Mouse (Mus musculus) heart, adult 2 months (tissue): ENCODE data around the gene Unc45a. TPM values are rescaled to one million over a fixed set of nuclear protein-coding genes. Genes with fewer than 3 reads are reported as not detected.

Experiments used
- DNase-seq, 2 experiments: peaks; one replicate each; pipeline ENCODE4 v3.0.0; 2021
- H3K27ac ChIP-seq: fragments of 200-600 bp; 2 replicates; pipeline ENCODE4 v1.8.1; 2022
- H3K27me3 ChIP-seq: fragments of 200-500 bp; 2 replicates; pipeline ENCODE4 v1.6.1; 2012; ENCODE audit warnings: mild to moderate bottlenecking, low read length, inconsistent platforms, mixed read lengths; ENCODE audit not compliant: control insufficient read depth, insufficient read depth
- H3K36me3 ChIP-seq: fragments of 200-500 bp; 2 replicates; pipeline ENCODE4 v1.6.1; 2012; ENCODE audit warnings: low read length, inconsistent platforms; ENCODE audit not compliant: control insufficient read depth, insufficient read depth
- H3K4me1 ChIP-seq: fragments of 200-500 bp; 2 replicates; pipeline ENCODE4 v1.6.1; 2011; ENCODE audit warnings: low read length; ENCODE audit not compliant: control insufficient read depth, insufficient read depth
- H3K4me3 ChIP-seq: fragments of 200-600 bp; 2 replicates; pipeline ENCODE4 v1.8.1; 2022
- H3K79me2 ChIP-seq: fragments of 200-500 bp; replicated peaks from 2 replicates; pipeline ENCODE4 v1.6.1; 2012; ENCODE audit warnings: mild to moderate bottlenecking, inconsistent platforms, low read length, moderate library complexity, mixed read lengths; ENCODE audit not compliant: control insufficient read depth, insufficient read depth
- H3K9ac ChIP-seq: fragments of 200-500 bp; 2 replicates; pipeline ENCODE4 v1.6.1; 2012; ENCODE audit warnings: low read depth, mild to moderate bottlenecking, control low read depth, inconsistent platforms, low read length, mixed read lengths
- CTCF ChIP-seq: fragments of 200-600 bp; IDR thresholded peaks from 2 replicates; pipeline ENCODE4 v1.8.1; 2022; ENCODE audit warnings: antibody characterized with exemption, mild to moderate bottlenecking, moderate library complexity
- EP300 ChIP-seq: fragments of 200-500 bp; IDR thresholded peaks from 2 replicates; pipeline ENCODE4 v1.6.1; 2011; ENCODE audit warnings: low read depth, low read length, control low read depth; ENCODE audit not compliant: insufficient read depth
- POLR2A ChIP-seq: fragments of 200-500 bp; IDR thresholded peaks from 2 replicates; pipeline ENCODE4 v1.6.1; 2011; ENCODE audit warnings: mild to moderate bottlenecking, low read depth, low read length, control low read depth; ENCODE audit not compliant: insufficient read depth
- WGBS: fragments of 180-500 bp; shearing (Covaris S2); methylation state at CpG from one replicate; pipeline ENCODE4 v1.1.7; 2018; 5-methylcytosine and 5-hydroxymethylcytosine counted together
- intact Hi-C: fragments of 180-260 bp; cut with DNase I; formaldehyde crosslinking; loops from one replicate; pipeline ENCODE4 v1.15.1; 2025
- polyA plus RNA-seq: library from polyadenylated mRNA; depleted of rRNA; stranded (reverse); fragments of >200 nt; gene quantifications from 2 replicates; pipeline ENCODE4 v1.2.3, GENCODE M21; 2012
- total RNA-seq, 2 experiments: library from RNA; stranded (reverse); gene quantifications; 2 replicates each; pipeline ENCODE4 v1.2.3; 2021

Gene Unc45a
- total and polyA plus RNA-seq, 3 experiments = 15.8 to 24.0 (median 16.8) TPM

DNA sequence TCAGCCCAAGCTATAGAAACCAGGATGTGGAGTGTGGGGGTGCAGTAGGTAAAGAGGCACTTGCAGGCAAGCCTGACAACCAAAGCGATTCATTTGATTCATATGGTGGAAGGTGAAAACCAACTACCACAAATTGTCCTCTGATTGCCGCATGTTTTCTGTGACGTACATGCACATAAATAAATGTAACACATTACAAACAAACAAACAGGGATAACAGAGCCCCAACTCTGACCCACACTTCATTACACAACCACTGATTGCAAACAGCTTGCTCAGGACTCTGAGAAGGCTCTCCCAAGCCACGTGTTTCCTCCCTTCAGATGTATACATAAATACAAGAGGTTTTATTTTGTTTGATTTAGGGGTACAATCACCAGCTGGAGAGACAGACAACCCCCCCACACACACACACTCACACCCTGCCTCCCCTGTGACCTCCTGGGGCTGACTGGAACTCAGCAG, 29.2 kb upstream of the Unc45a start:
- Histone ChIP-seq H3K9ac (peak overlapping the region; percentile 92), H3K79me2 (no peaks in the 10 kb centered on the region), H3K27ac (peak overlapping the region; percentile 82), H3K27me3 (no peaks in the 10 kb centered on the region), H3K36me3 (no peaks in the 10 kb centered on the region), H3K4me3 (peak overlapping the region; percentile 85), H3K4me1 (peaks cover 9% of the 10 kb centered on the region)
- 37% methylated on average over 4 of the region's 4 CpGs for WGBS
- intact Hi-C loops = loop anchor here (1.0 kb wide), 1 partner anchor 29 kb away; the partner anchor contains the start of gene Unc45a
- no peak for DNase-seq
- no peak for TF ChIP-seq EP300
- TF ChIP-seq CTCF = no peak
- TF ChIP-seq POLR2A = no peak

GRCm38 (mm10) chr7:80369461-80369860, 28.7 kb upstream of the Unc45a start:
- intact Hi-C loops = no loop called here
- no peaks in the 10 kb centered on the region for H3K79me2 ChIP-seq
- no peaks in the 10 kb centered on the region for H3K36me3 ChIP-seq
- no peak overlapping the region for H3K9ac ChIP-seq
- no peak overlapping the region for H3K27ac ChIP-seq
- DNase-seq = no peak
- H3K4me1 ChIP-seq = peaks cover 9% of the 10 kb centered on the region
- TF ChIP-seq EP300 = no peak
- no peak for TF ChIP-seq POLR2A
- no peak for TF ChIP-seq CTCF
- 70% methylated on average over 5 of the region's 5 CpGs for WGBS
- H3K27me3 ChIP-seq = no peaks in the 10 kb centered on the region
- no peak overlapping the region for H3K4me3 ChIP-seq

GRCm38 (mm10) chr7:80368635-80369421, 28.0 kb upstream of the Unc45a start:
- WGBS = 45% methylated on average over 20 of the region's 20 CpGs
- no peak for DNase-seq

DNA sequence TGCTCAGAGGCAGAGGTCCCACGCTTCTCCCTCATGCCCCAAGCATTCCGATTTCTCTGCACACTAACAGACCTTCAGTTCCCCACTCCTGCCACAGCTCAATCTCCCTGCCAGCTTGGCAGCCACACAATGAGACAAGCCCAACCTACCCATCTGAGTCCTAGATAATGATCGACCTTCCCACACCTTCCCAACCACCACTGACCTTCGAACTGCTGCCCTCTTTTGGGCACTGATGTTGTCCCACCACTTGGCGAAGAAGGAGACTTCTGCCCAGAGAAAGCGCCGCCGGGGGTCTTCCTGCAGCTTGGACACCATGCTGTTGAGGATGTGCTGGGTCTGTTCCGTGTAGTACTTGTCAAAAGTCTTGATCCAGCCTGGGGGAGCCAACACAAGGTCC, 27.2 kb upstream of the Unc45a start:
- intact Hi-C loops = no loop called here
- Histone ChIP-seq H3K27ac (no peak overlapping the region), H3K4me3 (no peak overlapping the region), H3K27me3 (no peaks in the 10 kb centered on the region), H3K79me2 (no peaks in the 10 kb centered on the region), H3K4me1 (peaks cover 9% of the 10 kb centered on the region), H3K36me3 (no peaks in the 10 kb centered on the region), H3K9ac (no peak overlapping the region)
- TF ChIP-seq EP300 = no peak
- TF ChIP-seq CTCF = no peak
- TF ChIP-seq POLR2A = no peak
- WGBS = 89% methylated on average over 9 of the region's 9 CpGs
- no peak for DNase-seq

More at GRCm38 (mm10) chr7:80368635-80369421, 28.0 kb upstream of the Unc45a start:
- intact Hi-C loops = no loop called here
- peaks cover 9% of the 10 kb centered on the region for H3K4me1 ChIP-seq
- no peak overlapping the region for H3K9ac ChIP-seq
- no peaks in the 10 kb centered on the region for H3K36me3 ChIP-seq
- H3K27me3 ChIP-seq = no peaks in the 10 kb centered on the region
- H3K4me3 ChIP-seq = no peak overlapping the region
- no peaks in the 10 kb centered on the region for H3K79me2 ChIP-seq
- TF ChIP-seq EP300 (no peak), CTCF (no peak), POLR2A (no peak)
- H3K27ac ChIP-seq = no peak overlapping the region

DNA sequence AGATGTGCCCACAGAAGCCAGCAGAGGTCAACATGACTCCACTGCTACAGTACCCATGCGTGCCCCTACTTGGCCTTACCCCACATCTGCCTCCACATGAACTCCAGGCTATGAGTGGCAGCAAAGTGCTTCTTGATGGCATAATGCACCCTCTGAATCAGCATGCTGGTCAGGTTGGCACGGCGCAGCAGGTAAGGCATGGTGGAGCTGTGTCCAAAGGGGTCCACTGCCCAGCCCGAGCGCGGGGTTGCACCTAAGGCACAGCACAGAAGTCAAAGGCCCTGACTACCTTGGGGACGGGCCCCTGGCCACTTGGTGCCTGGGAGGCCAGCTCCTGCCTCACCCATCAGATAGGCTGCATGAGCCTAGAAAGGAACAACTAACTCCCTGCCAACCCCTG, 26.4 kb upstream of the Unc45a start:
- Histone ChIP-seq H3K27me3 (no peaks in the 10 kb centered on the region), H3K27ac (no peak overlapping the region), H3K79me2 (no peaks in the 10 kb centered on the region), H3K4me1 (peaks cover 9% of the 10 kb centered on the region), H3K36me3 (no peaks in the 10 kb centered on the region), H3K4me3 (no peak overlapping the region), H3K9ac (no peak overlapping the region)
- no peak for TF ChIP-seq POLR2A
- no peak for TF ChIP-seq EP300
- TF ChIP-seq CTCF = no peak
- DNase-seq = no peak
- WGBS = 97% methylated on average over 7 of the region's 7 CpGs
- intact Hi-C loops = no loop called here

GRCm38 (mm10) chr7:80365759-80366158, 25.0 kb upstream of the Unc45a start:
- Histone ChIP-seq H3K27me3 (no peaks in the 10 kb centered on the region), H3K36me3 (no peaks in the 10 kb centered on the region), H3K4me3 (no peak overlapping the region), H3K27ac (no peak overlapping the region), H3K9ac (no peak overlapping the region), H3K4me1 (peaks cover 9% of the 10 kb centered on the region), H3K79me2 (no peaks in the 10 kb centered on the region)
- TF ChIP-seq POLR2A (no peak), EP300 (no peak)
- peak in 1 of 2 experiments; percentile 52 for DNase-seq
- intact Hi-C loops = no loop called here
- 39% methylated on average over 2 of the region's 2 CpGs for WGBS
